Mouse (Mus musculus) adrenal gland, adult 2 months (tissue): ENCODE measurements around the gene Fgd4. TPM values are rescaled to one million over a fixed set of nuclear protein-coding genes. Genes with fewer than 3 reads are reported as not detected.

Experiments
- DNase-seq: peaks from one replicate; pipeline ENCODE4 v3.0.0; 2021
- long read RNA-seq: library from polyadenylated mRNA; stranded (forward); transcript quantifications from one replicate; pipeline ENCODE4 v2.0.0, GENCODE M21; 2021
- polyA plus RNA-seq: library from polyadenylated mRNA; depleted of rRNA; stranded (reverse); fragments of >200 nt; gene quantifications from 2 replicates; pipeline ENCODE4 v1.2.3, GENCODE M21; 2012; rRNA removed
- total RNA-seq, 2 experiments: library from RNA; stranded (reverse); gene quantifications; 2 replicates each; pipeline ENCODE4 v1.2.3; 2021

Fgd4 gene
- total RNA-seq (10 to 100 TPM; 13.5 to 16.5 TPM), polyA plus RNA-seq (0.71 and 1.2 TPM in 2 replicates)
- long read RNA-seq, partial matches to known transcripts: 0 of 3 reads
- long read RNA-seq, other reads (novel, unspliced or antisense): 1 of 3 reads

DNA sequence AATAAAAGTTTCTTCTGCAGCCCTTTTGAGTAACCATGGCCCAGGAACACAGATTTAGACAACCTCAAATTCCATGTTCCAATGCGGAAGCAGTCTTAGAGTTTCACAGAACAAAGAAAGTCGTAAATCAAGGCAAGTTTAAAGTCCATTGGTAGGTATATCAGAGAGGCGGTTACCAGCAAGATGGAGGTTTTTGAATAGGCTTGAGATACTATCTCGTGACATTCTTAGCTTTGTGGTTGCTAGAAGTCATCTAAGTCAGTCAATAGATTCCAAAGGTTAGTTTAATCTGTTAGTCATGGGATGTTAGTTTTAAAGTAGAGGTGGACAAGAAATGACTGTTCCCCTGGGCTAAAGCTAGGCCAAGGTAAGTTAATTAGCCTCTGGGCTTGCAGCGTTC, at the start of gene Fgd4:
Fgd4 (minus strand) TSS at position 89 of the 400 bp plus-strand sequence.
- no peak for DNase-seq

- no peak for DNase-seq
These were observed 44.8 kb upstream of the Fgd4 start for GRCm38 (mm10) chr16:16645148-16645547.

- no peak for DNase-seq
These were observed 33.4 kb upstream of the Fgd4 start for GRCm38 (mm10) chr16:16633730-16634129.

DNA sequence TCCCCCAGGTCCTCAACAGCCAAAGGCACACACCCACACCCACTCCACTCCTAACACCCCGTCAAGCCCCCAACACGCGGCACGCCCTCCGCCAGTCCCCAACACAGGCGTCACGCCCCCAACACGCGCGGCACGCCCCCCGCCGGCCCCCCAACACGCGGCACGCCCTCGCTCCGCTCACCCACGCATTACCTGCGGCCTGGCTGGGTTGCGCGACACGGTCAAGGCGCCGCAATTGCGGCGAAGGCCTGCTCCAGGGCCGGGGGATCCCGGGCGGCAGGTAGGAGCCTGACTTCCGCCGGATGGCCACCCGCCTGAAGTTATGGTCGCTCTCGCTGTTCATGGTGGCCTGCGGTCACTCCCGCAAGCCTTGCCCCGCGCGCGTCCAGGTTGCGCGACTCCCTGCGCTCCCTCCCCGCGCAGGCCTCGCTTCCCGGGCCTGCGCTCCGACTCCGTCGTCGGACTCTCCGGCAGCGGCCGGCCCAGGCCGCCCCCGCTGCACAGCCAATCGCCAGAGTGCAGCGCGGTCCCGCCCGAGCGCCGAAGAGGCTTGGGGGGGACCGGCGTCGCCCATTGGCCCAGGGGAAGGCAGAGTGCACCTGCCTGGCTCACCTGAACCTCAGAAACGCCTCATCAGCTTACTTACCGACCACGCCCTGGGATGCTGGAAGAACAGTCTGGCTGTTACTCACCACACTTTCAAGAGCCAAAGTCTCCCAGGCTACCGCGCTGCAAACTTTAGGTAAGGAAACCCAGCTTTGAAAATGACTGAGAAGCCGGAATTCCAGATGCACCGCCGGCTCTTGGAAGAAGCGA, 555 bp downstream of the Fgd4 start:
- DNase-seq: peak; percentile 83

DNA sequence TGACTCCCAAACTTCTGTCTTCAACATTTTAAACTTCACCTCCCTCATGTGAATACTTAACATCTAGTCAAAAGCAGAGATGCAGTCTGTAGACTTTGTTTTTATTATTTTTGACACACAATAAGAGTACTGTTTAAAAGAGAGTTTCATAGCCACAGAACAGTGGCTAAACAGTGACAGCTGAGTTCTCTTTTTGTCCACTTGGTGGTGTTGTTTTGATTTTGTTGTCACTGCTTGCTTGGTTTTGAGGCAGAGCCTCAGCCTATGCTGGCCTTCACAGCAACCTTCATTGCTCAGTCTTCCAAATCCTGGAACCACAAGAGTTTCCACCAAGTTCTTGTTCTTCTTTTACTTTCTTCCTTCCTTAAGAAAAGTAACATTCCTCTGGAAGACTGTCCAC, 3.8 kb downstream of the Fgd4 start:
- DNase-seq: peak; percentile 16

DNA sequence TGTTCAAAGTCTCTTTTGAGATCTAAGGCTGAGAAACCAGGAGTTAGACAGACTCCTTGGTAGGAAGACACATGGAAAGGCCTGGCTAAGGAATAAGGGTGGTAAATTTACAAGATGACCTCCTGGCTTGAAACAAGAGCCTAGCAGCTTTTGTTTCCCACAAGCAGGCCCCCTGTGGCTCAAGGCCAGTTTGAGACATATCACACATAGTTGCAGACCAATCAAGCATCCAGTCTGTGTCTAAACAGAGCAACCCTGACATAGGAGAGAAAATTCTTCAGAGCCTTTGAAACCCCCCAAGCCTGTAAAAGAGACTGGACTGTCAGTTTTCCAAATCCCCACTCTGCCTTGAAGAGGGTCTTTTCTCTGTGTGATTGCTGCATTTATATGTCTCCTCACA, 7.7 kb downstream of the Fgd4 start:
- no peak for DNase-seq

DNA sequence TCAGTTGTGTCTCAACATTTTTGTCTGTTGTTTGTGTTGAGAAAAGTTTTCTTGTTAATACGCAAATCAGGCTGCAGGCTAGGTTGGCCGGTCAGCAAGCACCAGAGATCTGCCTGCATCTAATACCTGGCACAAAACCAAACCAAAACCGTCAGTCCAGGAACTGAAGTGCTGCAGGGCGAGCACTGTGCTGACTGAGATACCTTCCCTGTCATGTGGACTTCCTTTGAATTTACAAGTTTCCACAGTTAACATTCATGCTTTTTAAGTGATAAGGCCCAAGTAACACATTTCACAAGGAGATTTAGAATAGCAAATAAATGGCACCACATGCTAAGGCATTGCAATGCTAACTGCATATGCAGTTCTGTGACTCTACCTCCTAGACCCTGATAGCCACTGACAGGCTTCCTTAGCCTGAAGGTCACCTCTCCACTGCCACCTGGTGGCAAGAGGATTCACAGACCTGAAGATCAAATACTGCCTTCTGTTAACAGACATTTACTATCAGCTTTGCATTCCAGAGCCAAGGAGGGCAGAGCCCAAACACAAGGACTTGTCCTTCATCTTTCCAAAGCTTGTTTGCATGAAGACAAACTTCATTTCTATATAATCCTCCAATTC, 15.8 kb downstream of the Fgd4 start:
- DNase-seq: peak; percentile 73

DNA sequence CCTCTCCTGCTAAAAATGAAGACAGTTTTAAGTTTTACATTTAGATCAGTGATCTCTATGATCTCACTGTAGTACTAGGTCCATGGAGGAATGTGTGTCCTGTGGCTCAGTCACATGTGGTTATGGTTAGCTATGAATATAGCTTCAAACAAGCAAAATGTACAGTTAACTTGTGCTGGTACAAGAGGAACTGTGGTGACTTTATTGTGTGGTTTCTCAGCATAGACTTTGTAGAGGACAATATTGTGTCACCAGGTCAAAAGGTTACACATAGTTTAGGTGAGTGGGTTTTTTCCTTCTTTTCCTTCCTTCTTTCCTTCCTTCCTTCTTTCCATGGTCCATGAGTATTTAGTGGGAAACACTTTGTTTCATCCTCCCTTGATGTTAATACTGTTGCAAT, 23.8 kb downstream of the Fgd4 start:
- DNase-seq: no peak

GRCm38 (mm10) chr16:16574508-16574907, 25.8 kb downstream of the Fgd4 start:
- no peak for DNase-seq

DNA sequence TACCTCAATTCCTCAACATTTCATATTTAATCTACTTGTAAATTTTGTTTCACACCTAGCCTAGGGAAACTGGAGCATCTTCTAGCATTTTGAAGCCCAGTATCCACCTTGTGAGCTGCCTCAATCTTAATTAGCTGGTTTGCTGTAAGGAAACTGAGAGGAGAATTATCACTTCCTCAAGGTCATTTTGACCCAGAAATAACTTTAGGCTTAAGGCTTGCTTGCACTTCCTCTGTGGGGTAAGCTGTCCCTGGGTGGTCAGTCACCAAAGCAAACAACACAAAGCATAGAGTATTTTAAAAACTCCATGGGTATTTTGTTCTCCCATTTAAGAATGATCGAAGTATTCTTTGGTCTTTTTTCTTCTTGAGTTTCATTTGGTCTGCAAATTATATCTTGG, 27.2 kb downstream of the Fgd4 start:
- DNase-seq: no peak

DNA sequence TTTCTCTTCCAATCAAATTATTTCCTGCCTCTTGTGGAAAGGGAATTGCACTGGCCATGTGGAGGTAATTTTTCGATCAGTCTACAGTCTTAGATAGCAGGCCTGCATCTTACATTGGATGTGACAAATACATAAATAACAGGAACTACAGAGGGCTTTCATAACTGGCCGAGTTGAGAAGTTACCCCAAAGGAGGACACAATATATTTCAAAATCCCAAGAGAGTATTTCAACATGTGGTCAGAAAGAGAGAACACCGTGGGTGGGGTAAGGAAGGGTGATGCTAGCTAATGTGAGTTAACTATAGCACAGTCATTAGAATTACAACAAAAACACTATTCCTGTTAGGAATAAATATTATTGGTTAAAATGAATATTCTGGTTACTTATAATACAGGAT, 29.0 kb downstream of the Fgd4 start:
- DNase-seq: no peak

DNA sequence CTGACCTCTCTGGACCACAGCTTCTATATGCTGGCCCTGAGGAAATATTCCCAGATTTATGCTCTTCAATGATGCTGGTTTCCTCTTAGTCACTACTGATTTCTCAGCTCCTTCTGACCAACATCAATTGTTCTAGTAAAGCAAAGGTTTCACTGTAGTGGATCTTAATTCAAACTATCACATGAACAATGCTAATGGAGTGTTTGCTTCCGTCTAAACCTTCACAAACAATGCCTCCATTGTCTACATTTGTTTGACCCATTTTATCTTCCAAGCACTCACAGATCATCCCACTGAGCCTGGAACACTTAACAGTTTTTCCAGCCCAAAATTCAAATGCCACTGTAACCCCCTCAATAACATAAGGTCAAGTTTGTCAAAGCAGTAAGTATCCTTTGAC, 33.6 kb downstream of the Fgd4 start:
- no peak for DNase-seq

DNA sequence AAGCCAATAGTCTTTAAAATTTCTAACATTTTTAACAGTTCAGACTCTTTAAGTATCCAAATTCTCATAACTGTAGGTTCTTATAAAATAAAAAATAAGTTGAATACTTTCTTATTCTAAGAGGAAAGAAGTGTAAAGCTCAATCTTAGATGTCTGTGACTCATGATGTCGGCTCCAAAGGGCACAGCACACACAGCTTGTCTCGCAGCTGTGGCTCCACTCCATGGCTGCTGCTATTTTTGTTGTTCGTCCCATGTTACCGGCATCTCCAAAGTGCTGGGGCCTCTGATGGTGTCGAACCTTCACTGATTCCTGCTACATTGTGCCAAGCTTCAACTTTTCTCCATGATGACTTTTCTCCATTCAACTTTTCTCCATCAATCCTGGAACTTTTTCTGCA, 34.1 kb downstream of the Fgd4 start:
- no peak for DNase-seq

DNA sequence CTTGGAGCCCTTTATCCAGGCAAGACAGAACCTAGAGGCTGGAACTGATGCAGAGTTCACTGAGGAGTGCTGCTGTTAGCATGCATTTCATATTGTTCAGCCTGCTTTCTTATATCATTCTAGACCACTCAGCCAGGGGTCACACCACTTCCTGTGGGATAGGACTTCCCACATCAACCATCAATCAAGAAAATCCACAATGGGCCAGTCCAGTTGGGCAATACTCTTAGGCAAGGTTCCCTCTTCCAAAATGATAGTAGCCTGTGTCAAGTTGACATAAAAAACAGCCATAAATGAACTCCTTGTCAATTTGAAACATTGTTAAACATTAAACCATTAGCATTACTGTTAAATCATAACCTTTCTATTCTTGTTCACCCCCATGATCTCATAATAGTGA, 34.6 kb downstream of the Fgd4 start:
- DNase-seq: no peak

DNA sequence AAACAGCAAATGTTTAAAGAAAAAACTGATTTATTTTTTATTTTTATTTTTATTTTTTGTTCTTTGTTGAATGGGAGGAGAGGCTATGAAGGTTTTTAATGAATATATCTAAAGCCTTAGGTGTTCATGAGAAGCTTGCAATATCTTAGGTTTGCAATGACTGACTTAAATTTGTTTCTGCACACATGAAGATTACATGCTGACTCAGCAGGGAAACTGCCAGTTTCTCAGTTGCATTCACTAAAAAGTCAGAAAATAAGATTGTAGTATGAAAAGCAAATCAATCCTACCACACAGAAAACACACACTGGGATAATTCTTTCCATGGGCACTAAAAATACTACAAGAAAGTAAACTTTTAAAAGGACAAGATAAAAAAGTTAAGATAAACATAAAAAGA, 39.6 kb downstream of the Fgd4 start:
- DNase-seq: no peak

DNA sequence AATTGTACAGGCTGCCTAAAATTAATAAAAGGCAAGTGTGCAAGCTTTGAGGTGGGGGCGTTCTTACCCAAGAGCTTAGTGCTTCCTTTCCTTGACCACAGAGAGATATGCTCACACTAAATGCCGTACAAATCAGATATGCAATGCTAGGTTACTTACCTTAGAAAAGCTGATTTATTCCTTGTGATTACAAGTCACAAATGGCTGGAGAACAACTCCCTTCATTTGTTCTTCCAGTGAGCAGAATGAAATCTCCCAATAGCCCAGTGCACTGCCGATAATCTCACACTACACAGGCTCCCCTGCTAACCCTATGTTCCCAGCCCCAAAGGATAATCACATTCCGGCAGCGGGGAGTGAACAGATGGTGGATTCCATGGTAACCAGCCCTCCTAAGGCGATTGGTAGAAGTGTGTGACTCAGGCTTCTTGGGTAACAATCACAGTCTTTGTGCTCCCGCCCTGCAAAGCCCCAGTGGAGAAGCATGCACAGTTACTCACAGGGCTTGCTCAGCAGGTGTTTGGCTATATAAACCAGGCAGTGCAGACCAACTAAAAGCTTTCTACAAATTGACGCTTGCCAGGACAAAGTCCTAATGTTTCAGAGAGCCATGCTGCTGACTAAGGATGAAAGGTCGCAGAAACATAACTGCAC, 40.3 kb downstream of the Fgd4 start:
- DNase-seq: peak; percentile 65

DNA sequence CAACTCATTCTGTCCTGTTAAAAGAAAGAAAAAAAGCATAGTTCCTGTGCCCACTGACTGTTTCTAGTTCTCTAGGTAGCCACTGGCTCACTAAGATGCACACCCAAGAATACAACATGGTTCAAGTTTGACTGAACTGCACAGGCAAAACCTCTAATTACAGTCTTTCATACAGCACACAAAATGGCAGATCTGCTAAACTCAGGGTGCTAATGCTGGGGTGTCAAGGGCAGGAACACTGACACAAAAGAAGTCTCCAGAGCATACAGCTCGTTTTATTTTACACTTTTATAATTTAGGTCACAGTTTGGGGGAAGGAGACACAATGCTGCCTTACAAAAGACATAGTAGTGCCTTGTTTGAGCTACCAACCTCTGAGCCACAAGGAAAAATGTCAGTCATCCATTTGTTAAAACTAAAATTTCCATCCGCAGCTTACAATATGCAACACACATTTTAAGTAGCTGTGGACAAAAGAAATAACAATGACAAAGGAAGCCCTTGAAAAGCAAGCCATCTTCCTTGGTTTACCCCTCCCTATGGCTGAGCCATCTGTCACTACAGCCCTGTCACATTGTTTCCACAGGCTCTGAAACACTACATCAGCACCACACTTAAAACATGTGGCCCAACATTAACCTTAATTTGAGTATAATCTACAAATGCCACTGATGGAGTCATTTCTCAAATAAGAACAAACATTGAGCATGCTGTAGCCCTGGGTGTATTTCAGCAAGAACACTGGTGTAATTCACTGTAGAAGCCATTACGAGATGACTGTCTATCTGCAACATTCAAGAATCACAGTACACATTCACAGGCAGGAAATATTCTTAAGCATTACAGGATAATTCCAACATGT, 41.1 kb downstream of the Fgd4 start:
- DNase-seq: no peak

- DNase-seq: no peak
These were observed 42.6 kb downstream of the Fgd4 start for GRCm38 (mm10) chr16:16557738-16558137.

- no peak for DNase-seq
These were observed 46.3 kb downstream of the Fgd4 start for GRCm38 (mm10) chr16:16554098-16554497.

DNA sequence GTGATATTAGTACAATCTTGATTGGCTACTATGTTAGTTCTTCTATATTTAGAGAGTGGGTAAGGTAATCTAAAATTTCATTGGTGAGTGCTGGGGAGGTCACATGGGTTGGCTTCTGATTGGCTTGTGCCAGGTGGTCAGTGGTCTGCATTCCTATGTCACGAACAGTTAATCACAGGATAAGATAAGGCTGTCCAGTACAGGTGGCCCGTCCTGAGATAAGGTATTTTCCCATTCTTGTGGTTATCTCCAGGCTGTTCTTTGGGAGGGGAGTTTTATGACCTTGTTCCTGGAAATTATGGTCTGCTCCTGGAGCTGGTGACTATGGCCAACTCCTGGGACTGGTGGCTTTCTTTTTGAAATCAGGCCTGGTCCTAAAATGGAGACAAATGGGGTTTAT, 48.2 kb downstream of the Fgd4 start:
- DNase-seq: no peak

DNA sequence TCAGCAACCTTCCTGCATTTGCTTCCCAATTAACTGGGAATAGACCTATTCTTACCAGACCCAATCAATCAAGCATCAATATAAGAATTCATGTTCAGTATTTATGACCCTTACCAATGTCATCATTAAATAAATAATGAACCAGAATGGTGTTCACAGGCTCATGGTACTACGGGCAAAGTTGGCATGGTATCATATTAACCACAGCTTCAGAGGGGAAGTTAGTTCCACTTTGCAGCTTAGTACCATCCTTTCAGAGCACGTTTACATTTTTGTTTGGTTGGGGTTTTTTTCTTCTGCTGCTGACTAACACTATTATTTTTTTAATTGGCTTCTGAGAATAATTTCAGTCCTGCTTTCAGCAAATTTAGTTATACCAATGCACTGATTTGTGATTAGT, 51.2 kb downstream of the Fgd4 start:
- DNase-seq: no peak

- no peak for DNase-seq
These were observed 53.7 kb downstream of the Fgd4 start for GRCm38 (mm10) chr16:16546657-16547056.
